Mouse (Mus musculus) adrenal gland, adult 2 months (tissue): Measurements from ENCODE around the gene Ubxn6. TPM values are rescaled to one million over a fixed set of nuclear protein-coding genes. Genes with fewer than 3 reads are reported as not detected.
A peak's percentile ranks its signal among the peaks of the same experiment; 100 is the strongest.
"Not testable (repeated sequence)": the region's sequence is repeated elsewhere in the genome, so short reads cannot be mapped to it uniquely, and the experiment has no call there.

ENCODE experiments used
- DNase-seq: peaks from one replicate; pipeline ENCODE4 v3.0.0; 2021
- polyA plus RNA-seq: library from polyadenylated mRNA; depleted of rRNA; stranded (reverse); fragments of >200 nt; gene quantifications from 2 replicates; pipeline ENCODE4 v1.2.3, GENCODE M21; 2012
- total RNA-seq, 2 experiments: library from RNA; stranded (reverse); gene quantifications; 2 replicates each; pipeline ENCODE4 v1.2.3; 2021

The Ubxn6 gene
- total and polyA plus RNA-seq, 3 experiments = 83.2 to 91.2 (median 83.8) TPM

DNA sequence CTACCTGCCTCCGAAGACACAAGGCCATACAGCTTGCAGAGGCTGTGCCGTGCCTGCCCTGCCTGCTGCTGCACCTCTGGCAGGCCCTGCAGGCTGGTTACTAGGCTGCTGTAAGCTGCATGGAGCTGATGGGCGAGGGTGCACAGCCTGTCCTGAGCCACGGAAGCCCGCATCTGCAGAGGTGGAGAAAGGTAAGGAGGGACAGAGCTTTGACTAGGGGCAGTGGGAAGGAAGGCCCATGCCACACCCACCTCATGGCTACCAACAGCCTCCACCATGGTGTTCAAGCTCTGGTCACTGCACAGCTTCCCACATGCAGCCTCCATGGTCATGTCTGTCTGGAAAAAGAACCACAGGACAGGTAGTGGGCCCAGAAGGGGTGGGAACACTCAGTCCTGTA, 27.3 kb upstream of the Ubxn6 start:
- peak; percentile 24 for DNase-seq

DNA sequence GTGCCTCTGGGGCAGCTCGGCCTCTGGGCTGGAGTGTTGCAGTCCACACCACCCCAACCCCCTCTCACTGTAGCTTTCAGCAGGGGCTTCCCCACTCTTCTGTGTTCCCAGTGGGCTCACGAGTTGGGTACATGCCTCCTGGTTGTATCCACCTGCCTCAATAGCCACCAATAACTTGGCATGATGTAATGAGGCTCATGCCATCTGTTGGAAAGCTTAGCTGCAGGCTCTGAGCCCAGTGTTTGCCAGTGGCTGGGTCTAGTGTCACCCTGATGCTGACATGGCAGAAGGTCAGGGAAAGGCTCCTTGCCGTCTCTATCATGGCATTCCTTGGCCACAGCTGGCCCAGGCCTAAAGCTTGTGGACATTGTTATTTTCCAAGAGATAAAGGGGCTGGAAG, 26.0 kb upstream of the Ubxn6 start:
- peak; percentile 55 for DNase-seq

DNA sequence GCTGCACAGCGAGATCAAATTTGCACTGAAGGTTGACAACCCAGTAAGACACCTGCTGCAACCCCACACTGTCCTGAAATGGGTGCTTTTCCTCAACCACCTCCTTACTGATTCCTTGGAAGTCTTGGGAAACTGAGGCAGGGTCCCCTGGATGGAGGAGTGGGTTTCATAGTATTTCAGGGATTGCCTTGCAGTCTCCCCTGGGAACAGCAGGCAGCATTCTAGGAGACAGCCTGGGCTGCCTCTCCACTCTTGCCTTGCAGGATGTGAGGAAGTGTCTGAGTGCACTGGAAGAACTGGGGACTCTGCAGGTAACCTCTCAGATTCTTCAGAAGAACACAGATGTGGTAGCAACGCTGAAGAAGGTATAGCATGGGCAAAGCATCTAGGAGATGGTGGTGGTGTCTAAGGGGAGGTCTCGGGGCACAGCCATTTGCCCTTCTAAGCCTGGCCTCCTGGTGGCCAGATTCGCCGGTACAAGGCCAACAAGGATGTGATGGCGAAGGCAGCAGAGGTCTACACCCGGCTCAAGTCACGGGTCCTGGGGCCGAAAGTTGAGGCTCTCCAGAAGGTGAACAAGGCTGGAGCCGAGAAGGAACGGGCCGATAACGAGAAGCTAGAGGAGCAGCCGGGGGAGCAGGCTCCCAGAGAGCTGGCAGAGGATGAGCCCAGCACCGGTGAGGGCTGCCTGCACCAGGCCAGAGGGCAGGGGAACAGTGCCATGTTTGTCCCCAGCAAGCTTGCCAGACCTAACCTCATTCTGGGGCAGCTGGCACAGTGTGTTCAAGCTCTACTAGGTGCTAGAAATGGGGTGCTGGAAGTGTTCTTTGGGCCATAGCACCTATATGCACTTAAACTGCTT, 24.1 kb upstream of the Ubxn6 start:
- DNase-seq = peak; percentile 19

- no peak for DNase-seq
Observed at GRCm38 (mm10) chr17:56098180-56098579, 23.4 kb upstream of the Ubxn6 start.

DNA sequence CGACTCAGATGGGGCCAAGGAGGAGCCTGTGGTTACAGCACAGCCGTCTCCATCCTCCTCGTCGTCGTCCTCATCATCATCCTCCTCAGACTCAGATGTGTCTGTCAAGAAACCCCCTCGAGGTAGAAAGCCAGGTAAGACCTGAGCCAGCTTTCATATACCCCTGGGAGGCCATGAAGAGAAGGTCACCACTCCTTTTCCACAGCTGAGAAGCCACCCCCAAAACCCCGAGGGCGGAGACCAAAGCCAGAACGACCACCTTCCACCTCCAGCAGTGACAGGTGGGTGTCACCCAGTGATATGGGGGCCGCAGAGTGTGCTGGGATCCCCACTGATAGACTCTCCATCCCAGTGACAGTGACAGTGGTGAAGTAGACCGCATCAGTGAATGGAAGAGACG, 22.1 kb upstream of the Ubxn6 start:
- DNase-seq = no peak

GRCm38 (mm10) chr17:56092794-56093193, 18.0 kb upstream of the Ubxn6 start:
- DNase-seq = no peak

DNA sequence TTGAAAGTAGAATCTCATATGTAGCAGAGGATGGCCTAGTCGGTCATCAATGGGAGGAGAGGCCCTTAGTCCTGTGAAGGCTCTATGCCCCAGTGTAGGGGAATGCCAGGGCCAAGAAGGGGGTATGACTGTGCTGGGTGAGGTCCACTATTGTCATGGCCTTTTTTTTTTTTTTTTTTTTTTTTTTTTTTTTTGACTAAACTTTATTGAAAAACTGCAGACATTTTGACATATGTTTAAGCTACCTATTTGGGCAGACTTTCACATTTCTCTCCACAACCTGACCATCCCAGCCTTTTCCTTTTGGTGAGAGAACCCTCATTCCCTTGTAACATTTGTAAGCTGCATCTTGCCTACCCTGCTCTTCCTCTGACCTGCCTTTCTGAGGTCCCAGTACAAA, 17.5 kb upstream of the Ubxn6 start:
- DNase-seq = no peak

- no peak for DNase-seq
Observed at GRCm38 (mm10) chr17:56080781-56081585, 6.2 kb upstream of the Ubxn6 start.

DNA sequence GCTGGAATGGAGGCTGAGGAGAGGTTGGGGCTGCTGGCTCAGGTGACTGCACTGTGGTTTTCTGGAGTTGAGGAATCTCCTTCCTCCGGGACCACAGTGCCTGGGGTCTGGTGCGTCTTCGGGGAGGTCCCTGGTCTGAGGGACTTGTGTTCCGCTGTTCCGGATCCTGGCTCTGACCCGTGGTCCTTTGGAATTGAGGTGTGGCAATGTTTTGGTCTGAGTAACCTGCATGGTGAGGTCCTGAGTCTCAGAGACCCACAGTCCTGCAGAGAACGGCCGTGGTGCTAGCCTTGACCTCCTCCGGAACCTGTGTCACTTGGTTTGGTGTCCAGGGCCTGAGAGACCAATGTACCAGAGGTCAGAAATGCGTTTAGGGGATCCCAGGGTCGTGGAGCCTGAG, 5.1 kb upstream of the Ubxn6 start:
- no peak for DNase-seq

- DNase-seq = peak; percentile 100
Observed at GRCm38 (mm10) chr17:56078880-56079795, 4.3 kb upstream of the Ubxn6 start, which contains the start of gene Hdgfl2. Gene Hdgfl2 (plus strand): TSS chr17:56079634.

- not testable (repeated sequence) for DNase-seq
Observed at GRCm38 (mm10) chr17:56078361-56078760, 3.5 kb upstream of the Ubxn6 start.

DNA sequence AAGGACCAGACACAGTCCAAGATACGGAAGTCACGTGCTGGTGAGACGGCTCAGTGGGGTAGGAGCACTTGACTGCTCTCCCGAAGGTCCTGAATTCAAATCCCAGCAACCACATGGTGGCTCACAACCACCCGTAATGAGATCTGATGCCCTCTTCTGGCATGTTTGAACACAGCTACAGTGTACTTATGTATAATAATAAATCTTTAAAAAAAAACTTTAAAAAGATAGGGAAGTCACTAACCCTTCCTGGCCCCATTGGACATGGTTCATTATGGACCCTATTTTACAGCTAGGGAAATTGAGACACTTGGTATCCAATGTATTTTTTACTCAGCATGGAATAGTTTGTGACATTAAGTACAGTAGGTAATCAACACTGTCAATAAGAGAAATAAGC, 2.7 kb upstream of the Ubxn6 start:
- no peak for DNase-seq

DNA sequence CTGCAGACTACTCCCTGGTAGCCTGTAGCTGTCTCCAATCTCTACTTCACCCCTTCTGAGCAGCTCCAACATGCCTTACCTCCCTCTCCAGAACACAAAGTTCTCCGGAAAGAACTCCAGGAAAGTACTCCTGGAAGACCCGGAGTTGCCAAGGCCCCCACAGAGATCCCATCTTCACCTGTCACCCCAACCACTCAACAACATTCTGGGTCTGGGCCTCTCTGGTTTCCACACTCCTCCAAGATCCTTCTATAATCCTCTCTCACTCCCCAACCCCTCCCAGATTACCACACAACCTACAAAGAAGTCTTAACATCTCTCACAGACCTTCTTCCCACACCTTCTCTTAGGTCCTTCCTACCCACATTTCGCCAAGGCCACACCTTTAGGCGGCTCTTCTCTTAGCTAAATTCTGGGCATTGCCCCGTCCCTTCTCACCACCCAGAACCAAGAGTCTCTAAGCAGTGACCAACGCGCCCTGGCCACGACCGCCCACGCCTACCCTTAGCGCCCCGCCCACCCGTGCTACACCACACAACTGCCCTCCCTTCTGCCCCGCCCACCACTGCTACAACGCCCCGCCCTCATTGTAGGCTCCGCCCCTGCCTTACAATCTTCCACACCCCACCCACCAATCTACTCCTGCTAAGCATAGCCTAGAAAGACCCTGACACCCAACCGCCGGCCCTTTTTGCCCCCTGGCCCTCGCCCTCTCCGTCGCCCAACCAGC, 566 bp downstream of the Ubxn6 start:
- DNase-seq = peak; percentile 92

DNA sequence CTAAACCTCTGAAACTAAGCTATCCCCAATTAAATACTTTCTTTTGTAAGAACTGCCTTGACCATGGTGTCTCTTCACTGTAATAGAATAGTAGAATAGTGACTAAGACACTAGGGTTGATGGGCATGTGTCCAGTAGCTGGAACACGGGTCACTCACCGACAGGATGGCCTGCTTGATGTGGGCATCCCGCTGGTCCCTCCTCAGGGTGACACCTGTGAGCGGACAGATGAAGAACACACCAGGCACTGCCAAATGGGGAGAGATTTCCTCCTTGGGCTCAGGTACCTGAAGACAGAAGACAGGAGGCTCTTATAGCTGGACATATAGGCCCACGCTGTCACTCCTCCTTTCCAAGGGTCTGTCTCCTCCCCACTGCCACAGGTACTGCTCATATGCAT, 2.6 kb downstream of the Ubxn6 start:
- DNase-seq = no peak

DNA sequence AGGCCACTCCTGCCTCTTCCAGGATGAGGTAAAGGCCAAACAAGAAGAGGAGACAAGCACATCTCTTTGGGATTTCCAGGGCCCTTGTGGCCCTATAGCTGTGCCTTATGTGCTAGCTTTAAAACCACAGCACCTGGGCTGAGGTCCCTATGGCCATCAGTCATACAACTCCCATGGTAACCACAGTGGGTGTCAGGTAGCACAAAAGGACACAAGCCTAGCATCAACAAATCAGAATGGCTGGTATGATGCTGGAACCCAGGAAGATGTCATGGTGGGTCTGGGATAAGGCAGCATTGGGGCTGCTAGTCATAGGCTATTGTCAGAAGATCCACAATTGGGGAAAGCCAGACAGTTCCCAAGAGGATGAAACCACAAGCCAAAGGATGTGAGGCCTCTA, 3.7 kb downstream of the Ubxn6 start:
- DNase-seq = no peak

DNA sequence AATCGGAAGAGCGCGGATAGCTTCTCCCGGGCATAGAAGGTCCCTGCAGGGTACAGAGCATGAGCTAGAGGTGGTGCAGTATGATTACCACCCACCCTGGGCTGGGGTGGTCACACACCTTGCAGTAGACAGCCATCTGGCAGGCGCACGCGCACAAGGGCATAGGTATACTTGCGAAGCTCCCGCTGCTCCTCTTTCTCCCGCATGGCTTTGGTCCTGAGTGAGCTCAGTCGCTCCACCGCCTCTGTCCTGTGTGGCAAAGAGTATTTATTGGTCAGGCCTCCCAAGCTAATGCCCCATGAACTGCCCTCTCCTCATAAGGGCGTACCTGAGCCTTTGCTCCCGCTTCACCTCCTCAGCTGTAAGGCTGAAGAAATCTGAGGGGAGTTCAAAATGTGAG, 5.8 kb downstream of the Ubxn6 start:
- no peak for DNase-seq

DNA sequence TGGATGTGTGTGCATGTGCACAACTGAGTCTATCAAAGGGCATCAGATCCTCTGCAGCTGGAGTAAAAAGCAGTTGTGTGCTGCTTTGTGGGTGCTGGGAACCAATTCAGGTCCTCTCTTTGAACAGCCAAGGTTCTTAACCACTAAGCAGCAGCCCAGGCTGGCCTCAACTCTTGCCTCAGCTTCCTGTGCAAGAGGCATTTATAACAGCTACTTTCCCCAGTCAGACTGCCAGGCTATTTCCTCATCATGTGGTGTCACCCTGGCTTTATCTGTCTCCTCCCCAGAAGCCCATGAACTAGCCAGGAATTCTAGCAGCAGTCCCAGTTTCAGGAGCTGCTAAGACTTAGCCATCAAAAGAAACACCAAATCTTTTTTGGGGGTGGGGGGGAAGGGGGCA, 8.4 kb downstream of the Ubxn6 start:
- DNase-seq = no peak

DNA sequence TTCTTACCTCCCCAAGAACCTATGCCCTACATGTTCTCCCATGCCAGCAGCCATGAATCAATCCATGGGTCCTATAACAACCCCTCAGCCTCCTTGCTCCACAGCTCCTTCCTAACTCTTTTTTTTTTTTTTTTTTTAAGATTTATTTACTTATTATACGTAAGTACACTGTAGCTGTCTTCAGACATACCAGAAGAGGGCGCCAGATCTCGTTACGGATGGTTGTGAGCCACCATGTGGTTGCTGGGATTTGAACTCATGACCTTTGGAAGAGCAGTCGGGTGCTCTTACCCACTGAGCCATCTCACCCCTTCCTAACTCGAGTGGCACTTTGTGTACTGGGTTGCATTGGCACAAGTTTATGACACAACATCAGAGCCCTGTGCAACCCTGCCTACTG, 9.1 kb downstream of the Ubxn6 start:
- not testable (repeated sequence) for DNase-seq

- DNase-seq = no peak
Observed at GRCm38 (mm10) chr17:56062081-56062480, 12.7 kb downstream of the Ubxn6 start.

- no peak for DNase-seq
Observed at GRCm38 (mm10) chr17:56057381-56058120, 17.3 kb downstream of the Ubxn6 start.
